Comparison of ENCODE assay signal across 19 mouse cellular contexts in genomic region chr6:136952930-136953329, GRCm38 (mm10). TPM values are rescaled to one million over a fixed set of nuclear protein-coding genes. Genes with fewer than 3 reads are reported as not detected.
"Had no signal": no experiment of that assay in that cellular context is flagged by ENCODE, and none has a peak within 500 bp of the region (broad histone marks: within the 10 kb centered on the region; RNA-seq: fewer than 3 reads in every experiment).

No protein-coding gene starts in this region.

- H3K27me3 ChIP-seq: lung, embryonic 15.5 days; midbrain, embryonic 12.5 days; neural tube, embryonic 13.5 days had no signal

- H3K4me1 ChIP-seq: lung, embryonic 15.5 days; midbrain, embryonic 10.5 days had no signal

- H3K27ac ChIP-seq: liver, embryonic 14.5 days; lung, embryonic 15.5 days; macrophage; midbrain, embryonic 10.5 days; midbrain, embryonic 12.5 days; neural tube, embryonic 13.5 days had no signal

- H3K4me2 ChIP-seq: lung, embryonic 15.5 days; midbrain, embryonic 12.5 days; neural tube, embryonic 13.5 days had no signal

- ATAC-seq: midbrain, embryonic 16.5 days had no signal

- H3K9ac ChIP-seq: liver, embryonic 14.5 days; lung, embryonic 15.5 days; midbrain, embryonic 12.5 days; neural tube, embryonic 13.5 days had no signal

- H3K4me3 ChIP-seq: lung, embryonic 15.5 days; midbrain, embryonic 10.5 days; midbrain, embryonic 12.5 days; myocyte; neural tube, embryonic 13.5 days had no signal

- H3K36me3 ChIP-seq: lung, embryonic 15.5 days; midbrain, embryonic 10.5 days; midbrain, embryonic 12.5 days; neural tube, embryonic 13.5 days had no signal

- H3K9me3 ChIP-seq: lung, embryonic 15.5 days; midbrain, embryonic 10.5 days; midbrain, embryonic 12.5 days; neural tube, embryonic 13.5 days had no signal

- DNase-seq: lung, adult 2 months; lung, postnatal 10 days; midbrain, embryonic 14.5 days; right cerebral cortex, postnatal 14 days; thymus, adult 18-20 months; thymus, postnatal 14 days; thymus, postnatal 36 days had no signal

RNA-seq across cellular contexts. Expression of gene Pde6h, which starts 29.3 kb away (rescaled TPM):
- polyA plus RNA-seq: liver, embryonic 16.5 days; macrophage; midbrain, embryonic 10.5 days; midbrain, embryonic 12.5 days; midbrain, embryonic 14.5 days; neural tube, embryonic 11.5 days; neural tube, embryonic 13.5 days; small intestine, adult 2 months; stomach, embryonic 16.5 days had no signal

RNA-seq across cellular contexts. Expression of gene Erp27, which starts 30.9 kb away (rescaled TPM):
- polyA plus RNA-seq: macrophage; midbrain, embryonic 10.5 days; midbrain, embryonic 12.5 days; midbrain, embryonic 14.5 days; neural tube, embryonic 13.5 days had no signal
